Mouse (Mus musculus) liver (tissue): ENCODE measurements around the gene Snx13.
A peak's percentile ranks its signal among the peaks of the same experiment; 100 is the strongest.

Source experiments
- DNase-seq: peaks from one replicate; pipeline ENCODE4 v3.0.0-alpha.2; 2020; ENCODE audit warnings: mixed read lengths

Gene Snx13

GRCm38 (mm10) chr12:35046999-35047319 lies at the start of gene Snx13:
Gene Snx13 (plus strand): TSS chr12:35047186.
- peak; percentile 91 for DNase-seq

- DNase-seq: no peak
These were observed 49.3 kb upstream of the Snx13 start for GRCm38 (mm10) chr12:34997597-34998182.

GRCm38 (mm10) chr12:34998778-34999467 lies 48.1 kb upstream of the Snx13 start:
- no peak for DNase-seq

GRCm38 (mm10) chr12:35000323-35000722 lies 46.7 kb upstream of the Snx13 start:
- DNase-seq: no peak

- DNase-seq: no peak
These were observed 41.2 kb upstream of the Snx13 start for GRCm38 (mm10) chr12:35005748-35006147.

GRCm38 (mm10) chr12:35007851-35008250 lies 39.1 kb upstream of the Snx13 start:
- no peak for DNase-seq

GRCm38 (mm10) chr12:35008340-35009137 lies 38.4 kb upstream of the Snx13 start:
- DNase-seq: no peak

GRCm38 (mm10) chr12:35011462-35011861 lies 35.5 kb upstream of the Snx13 start:
- no peak for DNase-seq

GRCm38 (mm10) chr12:35013950-35014349 lies 33.0 kb upstream of the Snx13 start:
- no peak for DNase-seq

GRCm38 (mm10) chr12:35016056-35016455 lies 30.9 kb upstream of the Snx13 start:
- no peak for DNase-seq

GRCm38 (mm10) chr12:35016481-35017250 lies 30.3 kb upstream of the Snx13 start:
- DNase-seq: no peak

GRCm38 (mm10) chr12:35018679-35019237 lies 28.2 kb upstream of the Snx13 start:
- peak; percentile 12 for DNase-seq

GRCm38 (mm10) chr12:35021285-35021684 lies 25.7 kb upstream of the Snx13 start:
- no peak for DNase-seq

- no peak for DNase-seq
These were observed 24.9 kb upstream of the Snx13 start for GRCm38 (mm10) chr12:35022066-35022465.

- DNase-seq: no peak
These were observed 21.0 kb upstream of the Snx13 start for GRCm38 (mm10) chr12:35025916-35026432.

- no peak for DNase-seq
These were observed 19.5 kb upstream of the Snx13 start for GRCm38 (mm10) chr12:35027533-35027932.

GRCm38 (mm10) chr12:35038668-35039570 lies 8.1 kb upstream of the Snx13 start:
- peak; percentile 14 for DNase-seq

- no peak for DNase-seq
These were observed 7.4 kb upstream of the Snx13 start for GRCm38 (mm10) chr12:35039571-35039936.

GRCm38 (mm10) chr12:35041964-35042363 lies 5.0 kb upstream of the Snx13 start:
- DNase-seq: no peak

- peak; percentile 73 for DNase-seq
These were observed 532 bp upstream of the Snx13 start for GRCm38 (mm10) chr12:35046310-35046998.
